ENCODE assay signal across 17 mouse cellular contexts in genomic region chr8:50708219-50708911, GRCm38 (mm10).
DNase-seq lines count a peak whose midpoint lies in the region; ATAC-seq and TF ChIP-seq lines count a peak whose summit lies in the region.
"Had no signal": no experiment of that assay in that cellular context is flagged by ENCODE, and none has a peak within 500 bp of the region (broad histone marks: within the 10 kb centered on the region; RNA-seq: fewer than 3 reads in every experiment).

No protein-coding gene starts in this region.

- DNase-seq in kidney, adult 2 months, result peak; percentile 17
- DNase-seq in kidney, adult 11 months, result no peak
- DNase-seq in kidney, postnatal 14 days, result peak; percentile 12
- no peak for DNase-seq in urinary bladder, adult 18-20 months (ENCODE audit: low spot score in 2 of 2)
- no peak for DNase-seq in cerebellum, adult 9-10 months
- DNase-seq: adrenal gland, postnatal 14 days; B cell, adult 2 months; gastrocnemius, postnatal 10 days; right cerebral cortex, adult 18-20 months; thymus, adult 2 months had no signal

- WGBS in kidney, adult 2 months, result 18% methylated on average over 6 of the region's 6 CpGs
- WGBS in forebrain, embryonic 16.5 days, result 14% methylated on average over 6 of the region's 6 CpGs
- WGBS in neural tube, embryonic 14.5 days, result 11% methylated on average over 6 of the region's 6 CpGs

- H3K27me3 ChIP-seq in kidney, adult 2 months (replicated peaks; ENCODE audit: control insufficient read depth, insufficient read depth, low read length), result no peaks in the 10 kb centered on the region
- H3K27me3 ChIP-seq in forebrain, embryonic 16.5 days (replicated peaks; ENCODE audit: control insufficient read depth, insufficient read depth, low read length), result no peaks in the 10 kb centered on the region
- no peaks in the 10 kb centered on the region for H3K27me3 ChIP-seq in neural tube, embryonic 14.5 days (ENCODE audit: control insufficient read depth, insufficient read depth, low read length)
- H3K27me3 ChIP-seq: heart, embryonic 12.5 days; liver, embryonic 12.5 days had no signal

- H3K9me3 ChIP-seq in forebrain, embryonic 16.5 days (ENCODE audit: control insufficient read depth, low read length), result no peaks in the 10 kb centered on the region
- no peaks in the 10 kb centered on the region for H3K9me3 ChIP-seq in neural tube, embryonic 14.5 days (ENCODE audit: control insufficient read depth, low read length)
- H3K9me3 ChIP-seq: heart, embryonic 12.5 days; liver, embryonic 12.5 days had no signal

- no peak overlapping the region for H3K9ac ChIP-seq in forebrain, embryonic 16.5 days (replicated peaks; ENCODE audit: low read depth, low read length)
- no peak overlapping the region for H3K9ac ChIP-seq in neural tube, embryonic 14.5 days (replicated peaks; ENCODE audit: low read depth, low read length)
- H3K9ac ChIP-seq: heart, embryonic 12.5 days; liver, embryonic 12.5 days had no signal

- no peaks in the 10 kb centered on the region for H3K36me3 ChIP-seq in kidney, adult 2 months (ENCODE audit: control insufficient read depth, insufficient read depth, low read length)
- H3K36me3 ChIP-seq in forebrain, embryonic 16.5 days (ENCODE audit: control insufficient read depth, insufficient read depth), result no peaks in the 10 kb centered on the region
- H3K36me3 ChIP-seq in neural tube, embryonic 14.5 days (ENCODE audit: control insufficient read depth, insufficient read depth, low read length), result no peaks in the 10 kb centered on the region
- H3K36me3 ChIP-seq: heart, embryonic 12.5 days; liver, embryonic 12.5 days had no signal

- no peak overlapping the region for H3K4me3 ChIP-seq in kidney, adult 2 months (ENCODE audit: insufficient read depth, low read depth, low read length)
- H3K4me3 ChIP-seq in forebrain, embryonic 16.5 days (replicated peaks; ENCODE audit: low read length), result no peak overlapping the region
- no peak overlapping the region for H3K4me3 ChIP-seq in neural tube, embryonic 14.5 days (ENCODE audit: low read depth, low read length)
- H3K4me3 ChIP-seq: erythroblast, embryonic 14.5 days; heart, embryonic 12.5 days; liver, embryonic 12.5 days; myocyte had no signal

- no peak for TF ChIP-seq POLR2A in kidney, adult 2 months (IDR thresholded peaks at IDR 0.05; ENCODE audit: low read depth, low read length)

- H3K27ac ChIP-seq in kidney, adult 2 months (ENCODE audit: insufficient read depth, low read depth, low read length), result no peak overlapping the region
- H3K27ac ChIP-seq in forebrain, embryonic 16.5 days (ENCODE audit: low read length), result no peak overlapping the region
- H3K27ac ChIP-seq in neural tube, embryonic 14.5 days (ENCODE audit: low read depth, low read length), result no peak overlapping the region
- H3K27ac ChIP-seq: liver, embryonic 12.5 days had no signal

- H3K4me1 ChIP-seq in kidney, adult 2 months (ENCODE audit: control insufficient read depth, insufficient read depth, low read length), result no peaks in the 10 kb centered on the region; the same call in 1 of the 2 replicates
- 0 out of 2 replicates have a peak, but pooled peaks cover 3% of the 10 kb centered on the region for H3K4me1 ChIP-seq in forebrain, embryonic 16.5 days (replicated peaks; ENCODE audit: control insufficient read depth, insufficient read depth, low read length)
- H3K4me1 ChIP-seq in neural tube, embryonic 14.5 days (ENCODE audit: control insufficient read depth, insufficient read depth, low read length), result peaks cover 3% of the 10 kb centered on the region; the same call in 1 of the 2 replicates
- H3K4me1 ChIP-seq: heart, embryonic 12.5 days; liver, embryonic 12.5 days had no signal

- H3K4me2 ChIP-seq in forebrain, embryonic 16.5 days (ENCODE audit: low read length), result no peak overlapping the region
- H3K4me2 ChIP-seq in neural tube, embryonic 14.5 days (ENCODE audit: low read depth, low read length), result no peak overlapping the region
- H3K4me2 ChIP-seq: heart, embryonic 12.5 days; liver, embryonic 12.5 days had no signal

- ATAC-seq in forebrain, embryonic 16.5 days, result 0 out of 2 replicates have a peak, but pooled peaks have one; percentile 20
- ATAC-seq in neural tube, embryonic 14.5 days (ENCODE audit: low read depth), result peak; percentile 85
- ATAC-seq in monocyte, adult 5-6 weeks (replicated peaks; ENCODE audit: insufficient number of reproducible peaks, low FRiP score, low TSS enrichment, poor library complexity, severe bottlenecking), result no peak
- ATAC-seq: liver, embryonic 12.5 days had no signal

- TF ChIP-seq CTCF in kidney, adult 2 months (conservative IDR thresholded peaks at IDR 0.05; ENCODE audit: insufficient read depth, insufficient read length, low read depth, low read length), result no peak

Comparison
In these comparisons a context has a peak if more than half of its experiments do, and no peak if none do; other contexts are left out.
1. DNase-seq: peak in kidney, adult 2 months (single experiment) and kidney, postnatal 14 days (single experiment); none in kidney, adult 11 months (single experiment), urinary bladder, adult 18-20 months (0 of 2) and cerebellum, adult 9-10 months (single experiment).